Mouse (Mus musculus) olfactory bulb, adult 2 months (tissue): ENCODE data around the gene Samd4. TPM values are rescaled to one million over a fixed set of nuclear protein-coding genes. Genes with fewer than 3 reads are reported as not detected.

ENCODE experiments used
- H3K27ac ChIP-seq: fragments of 200-500 bp; 2 replicates; pipeline ENCODE4 v1.5.1; 2012; ENCODE audit warnings: low read depth, low read length; ENCODE audit not compliant: insufficient read depth
- H3K4me1 ChIP-seq: fragments of 200-500 bp; 2 replicates; pipeline ENCODE4 v1.6.1; 2012; ENCODE audit warnings: low read length; ENCODE audit not compliant: control insufficient read depth, insufficient read depth
- H3K4me3 ChIP-seq: fragments of 200-500 bp; 2 replicates; pipeline ENCODE4 v1.5.1; 2012; ENCODE audit warnings: mild to moderate bottlenecking, low read depth, low read length, moderate library complexity; ENCODE audit not compliant: insufficient read depth
- CTCF ChIP-seq: fragments of 200-500 bp; IDR thresholded peaks from 2 replicates; pipeline ENCODE4 v1.5.1; 2012; ENCODE audit warnings: low read depth, mild to moderate bottlenecking, low read length, moderate library complexity; ENCODE audit not compliant: insufficient read depth
- POLR2A ChIP-seq: fragments of 200-500 bp; IDR thresholded peaks from 2 replicates; pipeline ENCODE4 v1.6.1; 2012; ENCODE audit warnings: mild to moderate bottlenecking, low read depth, low read length, moderate library complexity; ENCODE audit not compliant: insufficient read depth
- WGBS: fragments of 180-500 bp; shearing (Covaris S2); methylation state at CpG from one replicate; pipeline ENCODE4 v1.1.7; 2018; 5-methylcytosine and 5-hydroxymethylcytosine counted together
- polyA plus RNA-seq: library from polyadenylated mRNA; stranded (reverse); fragments of >200 nt; gene quantifications from 2 replicates; pipeline ENCODE4 v1.2.4, GENCODE M21; 2012; ENCODE audit warnings: low replicate concordance; ENCODE audit not compliant: missing spikeins, insufficient read depth, insufficient read length

Gene Samd4
- polyA plus RNA-seq, 1 experiment = not detected

DNA sequence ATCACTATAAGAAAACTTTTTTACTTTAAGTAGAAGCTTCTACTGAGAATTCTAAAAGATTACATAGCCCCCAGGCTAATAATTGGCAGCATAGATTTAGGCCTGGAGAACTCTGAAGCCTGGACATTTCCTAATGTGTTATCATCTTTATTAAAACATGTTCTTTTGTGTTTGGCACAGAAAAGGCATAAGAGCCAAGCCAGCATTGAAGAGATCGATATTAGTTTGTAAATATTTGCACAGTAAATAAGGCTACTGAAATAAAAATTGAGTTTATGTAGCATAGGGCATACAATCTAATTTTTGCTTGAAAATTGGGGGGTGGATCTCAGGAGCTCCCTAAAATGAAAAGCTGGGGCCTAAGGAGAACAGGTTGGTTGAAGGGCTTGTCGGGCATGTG is 77.2 kb downstream of the Samd4 start:
- 87% methylated on average over 2 of the region's 2 CpGs for WGBS
- Histone ChIP-seq H3K4me3 (no peak overlapping the region), H3K4me1 (0 out of 2 replicates have a peak, but pooled peaks cover 3% of the 10 kb centered on the region), H3K27ac (no peak overlapping the region)
- TF ChIP-seq CTCF (no peak), POLR2A (no peak)

DNA sequence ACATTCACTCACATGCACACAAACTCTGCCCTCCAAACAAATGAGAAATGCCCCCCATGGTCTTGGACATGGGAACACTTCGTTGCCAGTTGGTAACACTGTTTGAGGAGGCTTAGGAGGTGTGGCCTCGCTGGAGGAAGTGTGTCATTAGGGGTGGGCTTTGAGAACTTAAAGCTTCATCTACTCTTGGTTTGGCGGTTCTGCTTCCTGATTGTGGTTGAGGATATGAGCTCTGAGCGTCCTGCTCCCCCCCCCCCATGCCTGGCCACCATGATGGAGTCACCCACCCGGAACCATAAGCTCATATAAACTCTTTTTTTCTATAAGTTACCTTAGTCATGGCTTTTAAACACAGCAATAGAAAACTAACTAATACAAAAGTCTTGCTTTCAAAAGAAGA is 80.2 kb downstream of the Samd4 start:
- H3K4me3 ChIP-seq = no peak overlapping the region
- WGBS = 84% methylated on average over 5 of the region's 5 CpGs
- TF ChIP-seq POLR2A (no peak), CTCF (no peak)
- no peak overlapping the region for H3K27ac ChIP-seq
- peaks cover 12% of the 10 kb centered on the region for H3K4me1 ChIP-seq

DNA sequence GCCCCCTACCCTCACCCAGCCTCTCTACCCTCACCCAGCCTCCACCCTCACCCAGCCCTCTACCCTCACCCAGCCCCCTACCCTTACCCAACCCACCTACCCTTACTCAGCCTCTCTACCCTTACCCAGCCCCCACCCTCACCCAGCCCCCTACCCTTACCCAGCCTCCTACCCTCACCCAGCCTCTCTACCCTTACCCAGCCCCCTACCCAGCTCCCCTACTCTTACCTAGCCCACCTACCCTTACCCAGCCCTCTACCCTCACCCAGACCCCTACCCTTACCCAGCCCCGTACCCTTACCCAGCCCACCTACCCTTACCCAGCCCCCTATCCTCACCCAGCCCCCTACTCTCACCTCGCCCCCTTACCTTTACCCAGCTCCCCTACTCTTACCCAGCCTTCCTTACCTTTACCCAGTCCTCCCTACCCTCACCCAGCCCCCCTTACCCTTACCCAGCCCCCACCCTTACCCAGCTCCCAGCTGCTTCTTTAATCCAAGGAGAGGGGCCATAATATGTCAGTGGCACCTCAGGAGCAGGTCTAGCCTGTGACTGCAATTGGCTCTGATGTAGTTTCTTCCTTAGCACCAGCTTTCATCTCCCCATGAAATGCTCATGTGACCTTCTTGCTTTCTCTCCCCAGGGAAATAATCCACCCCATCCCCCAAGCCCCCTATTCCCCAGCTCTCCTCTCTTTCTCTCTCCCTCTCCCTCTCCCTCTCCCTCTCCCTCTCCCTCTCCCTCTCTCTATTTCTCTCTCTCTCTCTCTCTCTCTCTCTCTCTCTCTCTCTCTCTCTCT is 81.6 kb downstream of the Samd4 start:
- WGBS = 97% methylated on average over 2 of the region's 2 CpGs
- H3K4me3 ChIP-seq = no peak overlapping the region
- peaks cover 15% of the 10 kb centered on the region for H3K4me1 ChIP-seq
- TF ChIP-seq CTCF (no peak), POLR2A (no peak)
- no peak overlapping the region for H3K27ac ChIP-seq

DNA sequence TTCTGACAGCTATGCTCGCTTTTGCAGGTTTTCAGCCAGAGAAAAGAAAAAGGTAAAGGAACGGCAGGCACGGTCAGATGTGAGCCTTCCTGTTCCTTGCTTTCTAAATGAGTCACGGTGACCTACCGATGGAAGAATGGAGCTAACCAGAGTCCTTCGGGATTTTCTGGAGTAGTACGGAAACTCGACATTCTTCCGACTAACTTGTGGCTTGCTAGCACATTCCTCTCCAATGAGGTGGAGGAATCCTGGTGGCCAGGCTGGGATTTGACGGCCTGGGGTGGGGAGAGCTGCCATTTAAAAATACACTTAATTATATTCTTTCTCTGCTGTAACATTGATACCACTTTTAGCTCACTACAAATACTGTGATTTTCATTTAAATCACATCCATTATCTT is 83.6 kb downstream of the Samd4 start:
- Histone ChIP-seq H3K4me3 (no peak overlapping the region), H3K4me1 (peaks cover 15% of the 10 kb centered on the region), H3K27ac (no peak overlapping the region)
- TF ChIP-seq CTCF = no peak
- TF ChIP-seq POLR2A = no peak
- WGBS = 35% methylated on average over 10 of the region's 10 CpGs

DNA sequence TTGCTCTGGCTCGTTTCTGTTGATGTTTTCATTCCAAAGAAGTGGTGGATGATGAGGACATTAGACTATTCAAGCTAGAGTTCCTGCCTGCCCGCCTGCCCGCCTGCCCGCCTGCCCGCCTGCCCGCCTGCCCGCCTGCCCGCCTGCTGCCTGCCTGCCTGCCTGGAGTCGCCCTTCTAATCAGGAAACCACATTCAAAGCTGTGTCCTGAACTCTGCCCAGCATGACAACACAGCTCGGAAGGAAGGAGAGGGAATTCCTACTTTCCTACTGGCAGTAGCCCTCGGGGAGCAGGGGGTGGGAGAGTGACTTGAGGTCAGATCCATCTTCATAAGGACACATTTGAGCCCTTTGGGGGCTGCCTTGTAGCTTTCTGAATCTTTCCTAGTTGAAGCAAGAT is 85.4 kb downstream of the Samd4 start:
- TF ChIP-seq POLR2A (no peak), CTCF (no peak)
- H3K4me3 ChIP-seq = no peak overlapping the region
- WGBS = 85% methylated on average over 11 of the region's 11 CpGs
- H3K4me1 ChIP-seq = peaks cover 15% of the 10 kb centered on the region
- H3K27ac ChIP-seq = no peak overlapping the region

DNA sequence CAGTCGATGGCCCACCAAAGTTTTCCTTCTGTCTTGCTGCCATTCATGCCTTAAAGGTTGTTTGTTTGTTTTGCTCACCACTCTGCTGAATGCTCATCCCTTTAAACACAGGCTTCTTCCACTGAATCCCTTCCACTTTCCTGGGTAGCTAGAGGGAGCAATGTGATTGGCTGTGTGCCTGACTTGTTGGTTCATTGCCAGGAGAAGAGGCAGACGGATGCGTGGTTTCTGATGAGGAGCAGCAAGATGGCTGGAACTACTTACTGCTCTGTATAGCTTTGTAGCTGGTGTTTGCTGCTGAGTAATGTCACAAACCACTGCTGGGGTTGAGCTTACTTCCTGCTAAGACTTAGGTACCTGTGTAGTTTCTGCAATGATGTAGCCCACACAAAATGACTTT is 88.0 kb downstream of the Samd4 start:
- peaks cover 12% of the 10 kb centered on the region for H3K4me1 ChIP-seq
- H3K27ac ChIP-seq = no peak overlapping the region
- 45% methylated on average over 3 of the region's 3 CpGs for WGBS
- no peak for TF ChIP-seq CTCF
- TF ChIP-seq POLR2A = no peak
- H3K4me3 ChIP-seq = no peak overlapping the region

DNA sequence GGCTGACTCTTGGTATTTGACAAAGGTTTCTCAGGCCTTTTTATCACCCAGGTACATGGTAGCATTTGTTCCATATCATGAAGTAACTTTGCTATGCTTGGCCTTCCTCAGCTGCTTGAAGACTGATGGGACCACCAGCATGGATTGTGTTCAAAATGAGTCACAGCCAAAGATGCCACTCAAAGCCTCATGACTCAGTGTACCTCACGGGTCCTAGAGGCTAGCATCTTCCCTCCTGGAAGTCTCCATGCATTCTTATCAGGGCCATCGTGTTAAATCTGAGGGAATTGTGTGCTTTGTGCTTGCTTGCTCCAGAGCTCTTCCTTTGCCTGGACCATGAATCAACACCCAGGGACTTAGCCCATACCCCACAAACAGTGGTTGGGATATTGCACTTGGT is 89.1 kb downstream of the Samd4 start:
- Histone ChIP-seq H3K27ac (no peak overlapping the region), H3K4me3 (no peak overlapping the region), H3K4me1 (peaks cover 5% of the 10 kb centered on the region; the same call in 1 of the 2 replicates)
- TF ChIP-seq CTCF (no peak), POLR2A (no peak)
- 94% methylated on average over 2 of the region's 2 CpGs for WGBS

DNA sequence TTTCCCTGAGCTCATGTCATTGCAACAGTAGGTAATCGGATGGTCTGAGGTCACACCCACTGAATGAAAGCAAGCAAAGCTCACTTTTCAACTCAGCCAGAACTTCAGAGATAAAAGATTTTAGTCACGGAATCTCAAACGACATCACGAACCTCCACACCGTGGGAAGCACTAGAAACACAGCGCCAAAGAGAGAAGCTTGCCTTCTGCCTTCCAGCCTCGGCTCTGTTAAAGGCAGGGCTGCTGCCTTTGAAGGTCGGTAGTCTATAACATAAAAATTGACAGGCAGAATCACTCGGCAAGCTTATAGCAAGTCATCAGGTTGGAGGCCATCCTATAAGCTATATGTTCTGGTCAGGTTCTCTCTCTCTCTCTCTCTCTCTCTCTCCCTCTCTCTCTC is 92.2 kb downstream of the Samd4 start:
- Histone ChIP-seq H3K4me1 (peaks cover 4% of the 10 kb centered on the region), H3K27ac (no peak overlapping the region), H3K4me3 (no peak overlapping the region)
- TF ChIP-seq POLR2A (no peak), CTCF (no peak)
- WGBS = 81% methylated on average over 9 of the region's 9 CpGs

DNA sequence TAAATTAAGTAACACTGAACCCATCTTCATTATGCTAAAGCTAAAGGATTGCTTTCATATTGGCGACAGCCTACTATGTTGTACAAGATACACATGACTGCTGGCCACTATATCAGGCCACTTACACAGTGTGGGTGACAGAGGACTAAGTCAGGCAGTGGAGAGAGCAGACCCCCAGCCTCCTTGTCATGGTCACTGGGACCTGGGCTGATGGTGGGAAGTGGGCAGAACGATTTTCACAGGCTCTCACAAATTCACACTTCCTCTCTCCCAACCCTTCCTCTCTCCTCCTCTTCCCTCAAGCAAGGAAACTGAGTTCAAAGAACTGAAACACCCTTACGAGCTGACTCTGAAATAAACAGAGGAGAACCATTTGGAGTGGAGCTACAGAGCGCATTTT is 93.3 kb downstream of the Samd4 start:
- H3K4me3 ChIP-seq = no peak overlapping the region
- peaks cover 8% of the 10 kb centered on the region for H3K4me1 ChIP-seq
- no peak overlapping the region for H3K27ac ChIP-seq
- TF ChIP-seq POLR2A = no peak
- no peak for TF ChIP-seq CTCF
- WGBS = 95% methylated on average over 4 of the region's 4 CpGs

DNA sequence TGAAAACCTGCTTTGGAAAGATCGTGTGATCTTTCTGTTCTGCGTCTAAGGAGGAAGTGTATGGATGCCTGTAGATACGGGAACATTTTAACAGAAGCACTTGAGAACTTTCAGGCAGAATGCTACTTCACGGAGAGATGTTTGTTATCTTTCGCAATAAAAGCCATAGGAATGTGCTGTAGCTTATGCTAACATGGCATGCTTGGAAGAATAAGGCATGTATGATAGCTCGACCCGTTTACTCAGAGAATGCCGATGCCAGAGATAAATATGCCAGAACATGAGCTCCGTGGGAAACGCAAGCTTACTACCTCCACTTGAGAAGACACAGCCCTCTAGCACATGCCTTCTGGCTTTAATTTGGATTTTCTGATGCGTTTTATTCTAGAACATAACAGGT is 94.1 kb downstream of the Samd4 start:
- WGBS = 92% methylated on average over 11 of the region's 11 CpGs

More for the DNA sequence above, 94.1 kb downstream of the Samd4 start:
- no peak overlapping the region for H3K4me3 ChIP-seq
- H3K27ac ChIP-seq = no peak overlapping the region
- TF ChIP-seq CTCF (no peak), POLR2A (no peak)
- H3K4me1 ChIP-seq = peaks cover 11% of the 10 kb centered on the region
